Mouse (Mus musculus) granulocyte monocyte progenitor cell, adult 5-6 weeks (primary cell): ENCODE data around the gene Chst12. TPM values are rescaled to one million over a fixed set of nuclear protein-coding genes. Genes with fewer than 3 reads are reported as not detected.

Source experiments
- ATAC-seq: replicated peaks from 2 replicates; pipeline ENCODE4 v1.8.0; 2016; ENCODE audit warnings: mild to moderate bottlenecking, moderate TSS enrichment, inconsistent platforms; ENCODE audit not compliant: poor library complexity, severe bottlenecking
- total RNA-seq, 2 experiments: library from RNA; stranded (forward) in 1 of 2; stranded (reverse) in 1 of 2; fragments of 200-712, 200-1000 nt in 1 of 2; fragments of >200 nt in 1 of 2; fragmentation: Nextera tagmentation in 1 of 2; gene quantifications; 2 replicates each; pipeline ENCODE4 v1.2.3; 2014 to 2017

The Chst12 gene
- total RNA-seq, 2 experiments from 2014 or later = 30.2 to 79.1 TPM

DNA sequence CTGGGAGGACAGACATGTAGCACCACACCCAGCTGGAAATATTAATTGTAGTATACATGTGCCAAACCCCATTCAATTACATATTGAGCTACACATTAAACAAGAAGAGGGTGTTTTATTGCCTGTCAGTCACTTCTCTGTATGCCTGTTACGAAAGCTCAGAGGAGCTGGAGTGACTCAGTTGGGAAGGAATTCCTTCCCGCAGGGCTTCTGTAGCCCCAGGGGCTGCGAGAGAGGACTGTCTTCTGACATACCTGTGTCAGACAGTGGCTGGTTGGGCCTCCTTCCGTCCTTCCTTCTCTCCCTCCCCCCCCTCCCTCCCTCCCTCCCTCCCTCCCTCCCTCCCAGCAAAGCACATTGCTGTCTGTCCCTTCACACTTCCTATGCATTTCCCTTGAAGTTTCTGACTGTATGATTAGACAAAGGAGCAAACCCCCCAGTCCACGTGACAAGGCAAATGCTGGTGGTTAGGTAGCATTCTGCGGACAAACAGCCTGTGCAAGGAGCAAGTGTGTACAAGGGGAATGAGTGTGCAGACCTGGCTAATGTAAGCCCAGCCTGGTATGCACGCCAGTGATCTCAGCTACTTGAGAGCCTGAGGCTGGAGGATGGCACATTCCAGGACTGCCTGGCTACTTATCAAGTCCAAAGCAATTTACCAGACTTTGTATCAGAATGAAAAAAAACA, 9.6 kb downstream of the Chst12 start:
- ATAC-seq = no peak

DNA sequence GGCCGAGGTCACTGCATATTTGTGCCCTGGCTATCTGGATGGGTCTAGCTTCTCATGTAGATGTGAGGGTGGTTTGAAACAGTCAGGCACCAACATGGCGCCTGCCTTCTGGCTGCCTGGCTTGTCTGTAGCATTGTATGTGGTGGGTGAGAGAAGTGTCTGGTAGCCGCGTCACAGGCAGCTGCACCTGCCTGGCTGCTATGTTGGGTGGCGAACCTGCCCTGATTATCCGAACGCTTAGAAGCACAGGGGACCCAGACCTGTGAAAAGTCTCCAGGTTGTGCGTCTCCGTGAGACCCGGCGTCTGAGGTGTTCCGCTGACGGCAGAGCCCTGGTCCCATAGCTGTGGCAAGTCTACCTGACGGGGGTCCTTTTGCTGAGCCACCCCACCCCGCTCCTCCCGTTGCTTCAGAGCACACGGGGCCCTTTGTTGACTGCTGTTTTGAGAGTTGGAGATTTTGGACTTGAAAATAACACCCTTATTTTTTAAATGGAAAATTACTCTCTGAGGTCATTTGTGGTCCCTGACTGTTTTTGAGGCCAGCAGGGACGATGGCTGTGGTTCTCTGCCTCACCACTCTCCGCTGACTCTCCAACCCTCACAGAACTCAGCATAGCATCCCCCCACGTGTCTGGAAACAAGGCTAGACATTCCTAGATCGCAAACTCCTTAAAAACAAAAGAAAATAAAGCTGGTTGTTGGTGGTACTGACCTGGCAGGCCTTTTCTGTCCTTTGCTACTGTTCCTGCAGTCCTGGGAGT, 12.0 kb downstream of the Chst12 start:
- ATAC-seq = no peak

DNA sequence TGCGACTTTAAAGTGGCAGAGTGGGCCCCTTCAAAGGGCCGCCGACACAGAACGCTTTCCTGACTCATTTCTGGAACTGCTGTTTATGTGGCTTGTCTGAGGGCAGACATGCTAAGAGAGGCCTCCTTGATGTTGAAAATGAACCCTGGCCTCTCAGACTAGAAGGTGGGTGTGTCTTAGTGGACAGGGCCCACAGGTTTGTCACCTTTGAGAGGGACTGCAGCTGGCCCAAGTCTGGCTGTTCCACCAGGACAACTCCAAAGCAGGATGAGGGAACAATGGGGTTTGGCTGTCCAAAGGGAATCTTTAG, 12.5 kb downstream of the Chst12 start:
- ATAC-seq = no peak

DNA sequence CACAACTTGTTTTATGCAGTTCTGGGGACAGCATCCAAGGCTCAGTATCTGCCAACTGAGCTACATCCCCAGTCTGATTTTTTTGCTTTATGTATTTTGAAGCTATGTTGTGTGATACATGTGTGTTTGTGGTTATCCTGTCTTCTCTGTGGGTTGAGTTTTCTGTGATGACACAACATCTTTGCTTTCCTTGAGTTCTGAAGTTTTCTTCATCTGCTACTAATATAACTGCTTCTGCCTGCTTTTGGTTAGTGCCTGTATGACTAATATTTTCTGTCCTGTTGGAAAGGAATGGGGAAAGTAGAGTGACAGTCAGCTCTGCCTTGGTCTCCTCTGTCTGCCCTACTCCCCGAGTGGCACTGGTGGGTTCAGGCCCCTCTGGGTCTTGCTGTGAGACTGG, 15.8 kb downstream of the Chst12 start:
- ATAC-seq = no peak

DNA sequence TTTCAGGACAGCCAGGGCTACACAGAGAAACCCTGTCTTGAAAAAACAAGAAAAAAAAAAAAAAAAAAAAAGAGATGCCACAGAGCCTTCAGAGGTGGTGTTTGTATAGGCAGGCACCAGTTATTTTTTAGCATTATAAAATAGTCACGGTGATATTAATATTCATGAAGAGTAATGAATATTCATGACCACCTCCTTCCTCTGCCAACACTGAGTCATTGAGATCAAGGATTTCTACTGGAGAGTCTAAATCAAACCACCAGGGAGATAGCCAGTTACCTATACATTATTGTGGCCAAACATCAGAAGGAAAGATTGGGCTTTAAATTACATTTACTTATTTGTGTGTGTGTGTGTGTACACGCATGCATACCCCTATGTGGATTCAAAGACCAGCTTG, 21.4 kb downstream of the Chst12 start:
- no peak for ATAC-seq

DNA sequence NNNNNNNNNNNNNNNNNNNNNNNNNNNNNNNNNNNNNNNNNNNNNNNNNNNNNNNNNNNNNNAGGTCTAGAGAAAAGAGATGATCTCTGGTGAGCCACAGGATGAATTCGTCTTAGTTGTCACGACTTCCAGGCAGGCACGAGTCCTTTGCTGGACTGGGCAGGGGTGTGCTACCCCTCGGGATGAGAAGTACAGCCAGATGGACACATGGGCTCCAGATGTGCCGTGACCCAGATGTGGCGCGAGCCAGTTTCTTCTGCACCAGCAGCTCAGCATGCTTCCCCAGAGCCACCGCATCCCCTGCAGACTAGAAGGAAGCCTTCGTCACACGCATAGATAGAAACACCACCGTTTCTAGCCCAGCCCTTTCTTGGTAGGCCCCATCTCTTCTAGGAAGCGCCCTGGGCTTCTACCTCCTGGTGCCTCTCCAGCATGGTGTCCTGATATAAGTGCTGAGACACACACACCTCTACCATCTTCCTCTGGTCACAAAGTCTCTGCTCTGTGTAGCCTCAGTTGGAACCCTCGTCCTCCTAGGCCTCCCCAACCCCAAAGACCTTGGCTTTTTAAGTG, 32.8 kb downstream of the Chst12 start:
- no peak for ATAC-seq

DNA sequence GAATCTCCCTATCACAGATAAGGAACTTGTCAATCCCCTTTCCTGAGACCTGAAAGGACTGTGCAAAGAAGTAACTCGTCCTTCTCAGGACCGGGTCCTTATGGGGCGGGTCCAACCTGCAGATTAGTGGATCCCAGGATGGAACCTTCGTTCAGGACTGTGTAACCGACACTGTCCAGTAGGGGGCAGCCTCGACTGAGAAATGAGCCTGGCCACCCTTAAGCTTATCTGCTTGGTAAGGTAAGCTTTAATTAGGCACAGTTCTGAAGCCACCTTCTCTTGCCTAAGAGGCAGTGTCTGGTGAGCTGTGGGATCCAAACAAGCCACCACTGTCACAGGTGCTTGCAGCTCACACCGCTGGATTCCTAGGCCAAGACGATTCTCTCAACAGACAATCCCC, 34.8 kb downstream of the Chst12 start:
- ATAC-seq = peak; percentile 85

DNA sequence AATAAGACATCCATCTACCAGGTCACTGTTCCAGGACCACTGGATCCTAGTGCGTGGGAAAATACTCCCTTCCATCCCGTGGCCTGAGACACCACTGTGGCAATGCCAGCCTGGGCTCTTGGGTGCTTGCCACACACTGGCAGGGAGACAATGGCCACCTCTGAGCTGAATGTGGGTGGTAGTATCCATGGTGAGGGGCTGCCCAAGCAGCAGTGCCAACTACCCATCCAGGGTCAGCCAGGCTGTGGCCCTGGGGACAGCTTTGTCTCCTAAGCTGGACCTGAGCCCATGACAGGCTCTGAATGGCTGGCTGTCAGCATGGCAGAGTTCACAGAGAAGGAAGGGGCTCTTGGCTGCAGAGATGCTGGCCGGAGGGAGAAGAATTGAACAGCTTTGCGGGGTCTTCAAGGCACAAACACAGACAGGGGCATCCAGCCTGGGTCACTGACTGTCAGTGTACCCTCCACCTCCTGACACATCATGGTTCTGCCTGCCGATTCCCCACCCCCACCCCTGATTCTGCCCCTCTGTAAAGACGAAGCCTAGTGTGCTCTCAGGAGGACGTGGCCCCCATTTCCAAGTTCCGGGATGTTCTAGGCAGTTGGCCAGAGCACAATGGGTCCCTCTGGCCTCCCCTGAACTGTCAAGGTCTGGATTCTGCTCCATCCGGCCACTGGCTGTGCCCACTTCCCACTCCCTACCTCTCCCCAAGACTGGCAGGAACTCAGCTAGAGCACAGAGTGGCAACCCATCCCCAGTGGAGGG, 37.6 kb downstream of the Chst12 start:
- no peak for ATAC-seq

DNA sequence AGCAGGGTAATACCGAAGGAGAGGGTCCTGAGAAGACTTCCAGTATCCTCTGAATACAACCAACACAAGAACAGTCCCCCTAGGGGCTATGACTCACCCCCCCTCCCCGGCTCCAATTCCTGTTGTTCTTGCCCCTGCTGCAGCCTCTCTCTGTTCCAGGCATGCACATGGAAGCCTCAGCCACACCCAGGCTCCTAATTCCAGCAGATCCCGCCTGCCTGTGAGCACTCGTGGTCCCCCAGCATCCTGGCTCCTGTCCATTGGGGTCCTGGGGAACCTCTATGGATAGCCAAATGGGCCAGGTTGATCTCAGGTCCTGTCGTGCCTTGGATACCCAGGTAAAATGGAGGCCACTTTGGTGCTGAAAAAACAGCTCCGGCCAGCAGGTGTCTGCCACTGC, 40.3 kb downstream of the Chst12 start:
- ATAC-seq = no peak

DNA sequence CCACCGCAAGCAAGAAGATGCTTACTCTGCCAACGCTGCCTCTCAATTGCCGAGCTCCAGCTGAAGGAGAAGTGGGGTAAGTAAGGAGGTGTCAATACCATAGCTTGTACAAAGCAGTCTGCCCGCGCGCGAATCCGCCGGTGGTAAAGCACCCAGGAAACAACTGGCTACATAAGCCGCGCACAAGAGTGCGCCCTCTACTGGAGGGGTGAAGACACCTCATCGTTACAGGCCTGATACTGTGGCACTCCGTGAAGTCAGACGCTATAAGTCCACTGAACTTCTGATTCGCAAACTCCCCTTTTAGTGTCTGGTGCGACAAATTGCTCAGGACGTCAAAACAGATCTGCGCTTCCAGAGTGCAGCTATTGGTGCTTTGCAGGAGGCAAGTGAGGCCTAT, 41.0 kb downstream of the Chst12 start:
- no peak for ATAC-seq

DNA sequence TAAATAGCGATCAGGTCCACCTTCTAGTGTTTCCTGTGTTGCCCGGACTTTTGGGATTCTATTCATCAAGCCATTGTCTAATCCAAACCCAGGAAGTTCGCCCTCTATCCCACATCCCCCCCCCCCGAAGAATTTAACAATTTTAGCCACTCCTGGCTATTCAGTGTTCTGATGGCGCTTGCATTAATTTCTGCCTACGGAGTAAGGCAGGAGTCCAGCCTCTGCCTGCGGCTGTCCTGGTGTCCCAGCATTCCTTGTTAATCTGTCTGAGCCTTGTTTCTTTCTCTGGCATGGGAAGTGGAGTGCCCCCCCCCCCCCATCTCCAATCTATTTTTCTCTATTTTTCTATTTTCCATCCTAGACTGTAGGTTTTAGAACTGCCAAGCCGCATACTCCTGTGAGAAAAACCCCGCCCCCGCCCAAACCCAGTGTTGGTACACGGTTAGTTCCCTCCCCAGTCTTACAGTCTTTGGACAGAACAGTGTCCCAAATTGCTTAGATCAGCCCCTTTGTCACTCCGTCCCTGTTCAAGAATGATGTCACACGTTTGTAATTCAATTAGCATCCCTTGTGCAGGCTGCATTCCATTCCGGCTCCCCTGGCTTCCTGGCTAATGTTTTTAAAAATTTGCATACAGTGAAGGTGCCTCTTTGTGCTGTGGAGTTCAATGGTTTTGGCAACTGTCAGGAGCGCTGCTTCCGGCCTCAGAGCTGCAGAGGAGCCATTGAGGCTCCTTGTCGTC, 44.1 kb downstream of the Chst12 start:
- ATAC-seq = no peak

DNA sequence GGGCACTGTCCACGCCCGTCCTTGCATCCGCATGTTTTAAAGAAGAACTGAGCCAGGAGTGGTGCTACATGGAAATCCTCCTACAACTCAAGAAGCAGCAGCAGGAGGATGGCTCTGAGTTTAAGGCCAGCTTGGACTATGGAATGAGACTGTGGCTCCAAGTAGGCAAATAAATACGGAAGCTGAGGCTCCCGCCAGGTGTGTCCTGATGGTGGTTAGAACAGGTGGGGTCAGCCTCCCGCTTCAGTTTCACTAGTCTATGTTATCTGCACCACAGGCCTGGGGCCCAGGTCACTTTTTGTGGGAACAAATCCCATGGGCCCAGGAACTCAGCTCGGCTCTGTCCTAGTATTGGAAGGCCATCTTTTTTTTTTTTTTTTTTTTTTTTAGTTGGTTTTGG, 48.4 kb downstream of the Chst12 start:
- ATAC-seq = no peak

DNA sequence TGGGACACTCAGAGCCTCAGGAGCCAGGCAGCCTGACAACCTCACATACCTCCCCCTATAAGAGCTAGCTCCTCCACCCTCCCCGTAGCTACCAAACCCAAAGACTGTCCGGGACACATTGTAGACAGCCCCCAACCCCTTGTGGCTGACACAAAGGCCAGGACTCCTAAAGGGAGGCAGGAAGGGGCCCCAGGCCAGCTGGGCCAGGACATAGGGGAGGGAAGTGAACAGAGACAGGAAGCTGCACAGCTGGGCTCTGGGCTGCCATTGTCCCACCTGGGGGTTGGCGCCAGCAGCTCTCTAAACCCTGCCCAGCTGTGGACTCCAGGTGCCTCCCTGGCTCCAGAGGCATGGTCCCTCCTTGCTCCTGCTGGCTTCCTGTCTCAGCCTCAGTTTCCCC, 51.5 kb downstream of the Chst12 start:
- ATAC-seq = no peak

DNA sequence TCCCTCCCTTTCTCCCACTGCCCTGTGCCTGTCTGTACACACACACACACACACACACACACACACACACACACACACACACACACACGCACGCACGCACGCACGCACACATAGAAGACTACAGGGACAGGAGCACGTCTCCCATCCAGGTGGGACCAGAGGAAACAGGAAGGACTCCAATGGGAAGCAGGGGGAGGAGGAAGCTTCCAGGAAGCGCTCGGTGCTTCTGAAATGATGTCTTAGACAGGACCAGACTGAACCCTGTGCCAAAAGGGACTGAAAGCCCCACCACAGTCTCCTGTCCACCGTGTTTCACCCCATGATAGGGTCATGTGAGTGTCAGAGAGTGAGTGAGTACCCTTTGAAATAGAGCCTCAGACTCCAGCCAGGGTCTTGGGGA, 57.3 kb downstream of the Chst12 start:
- ATAC-seq = no peak

DNA sequence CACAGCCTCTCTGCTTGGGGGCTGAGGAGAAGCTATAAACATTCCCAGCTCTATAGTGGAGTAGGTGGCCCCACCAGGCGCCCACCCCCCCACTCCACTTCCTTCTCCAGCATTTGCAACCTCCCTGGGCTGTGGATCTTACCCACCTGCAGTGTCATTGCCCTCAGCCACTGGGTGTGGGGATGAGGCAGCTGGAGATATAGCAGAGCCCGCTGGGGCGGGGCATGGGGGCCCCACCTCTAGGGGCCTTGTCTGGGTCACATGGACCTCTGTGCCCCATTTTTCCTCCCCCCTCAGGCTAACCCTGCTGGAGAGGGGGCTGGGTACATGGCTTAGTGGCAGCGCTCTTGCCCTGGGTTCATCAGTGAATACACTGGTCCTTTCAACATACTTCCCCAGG, 59.5 kb downstream of the Chst12 start, which contains the start of gene Grifin:
TSS of gene Grifin (minus strand) at position 176 of the 400 bp plus-strand sequence.
- ATAC-seq = no peak

DNA sequence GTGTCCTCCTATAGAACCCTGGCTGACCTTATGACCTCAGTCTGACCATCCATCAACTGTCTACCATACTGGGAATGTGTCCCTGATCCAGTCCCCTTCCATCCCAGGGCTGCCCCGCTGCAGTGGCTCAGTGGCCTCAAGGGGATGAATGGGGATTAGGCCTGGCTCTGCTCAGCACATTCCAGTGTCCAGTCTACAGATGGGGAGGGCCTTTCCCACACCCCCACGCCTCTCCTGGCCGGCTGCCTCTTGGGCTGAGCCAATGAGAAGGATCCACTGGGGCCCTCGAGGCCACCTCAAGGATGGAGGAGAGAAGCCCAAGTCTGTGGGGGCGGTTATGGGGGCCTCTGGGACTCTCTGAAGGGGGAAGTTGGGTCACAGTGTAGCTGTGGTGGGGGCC, 60.1 kb downstream of the Chst12 start:
- no peak for ATAC-seq

DNA sequence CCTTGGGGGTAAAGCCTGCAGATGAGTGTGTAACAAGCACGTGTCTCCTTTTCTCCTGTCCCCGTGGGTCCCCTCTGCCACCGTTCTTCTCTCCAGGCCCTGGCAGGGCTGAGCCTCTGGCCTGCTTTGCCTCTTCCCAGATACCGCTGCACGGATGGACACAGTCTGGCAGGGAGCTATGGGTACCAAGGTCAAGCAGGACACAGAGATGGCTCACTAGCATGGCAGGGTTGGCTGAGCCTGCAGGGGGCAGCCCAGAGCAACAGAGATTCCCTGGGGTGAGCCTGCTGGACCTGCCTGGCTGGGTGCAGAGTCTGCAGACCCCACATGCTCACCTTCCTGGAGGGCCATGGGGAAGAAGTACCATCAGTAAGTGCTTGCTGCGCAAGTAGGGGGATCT, 60.5 kb downstream of the Chst12 start:
- peak; percentile 47 for ATAC-seq

DNA sequence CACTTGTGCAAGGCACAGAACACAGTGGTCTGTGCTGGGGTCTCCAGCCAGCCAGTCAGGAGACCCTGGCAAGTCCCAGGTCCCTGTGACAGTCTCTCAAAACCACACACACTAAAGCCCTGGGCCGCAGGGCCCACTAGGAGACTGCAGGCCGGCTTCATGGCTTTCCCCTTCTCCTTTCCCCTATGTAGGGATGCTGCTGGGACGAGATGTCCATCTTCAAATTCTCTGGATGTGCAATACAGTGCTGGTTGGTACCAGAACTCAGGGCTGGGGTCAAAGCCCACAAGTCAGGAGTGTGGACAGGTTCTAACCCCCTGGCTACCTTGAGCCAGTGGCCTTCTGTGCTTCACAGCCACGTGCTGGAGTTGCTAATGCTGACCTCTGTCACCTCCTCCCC, 60.9 kb downstream of the Chst12 start:
- ATAC-seq = no peak

DNA sequence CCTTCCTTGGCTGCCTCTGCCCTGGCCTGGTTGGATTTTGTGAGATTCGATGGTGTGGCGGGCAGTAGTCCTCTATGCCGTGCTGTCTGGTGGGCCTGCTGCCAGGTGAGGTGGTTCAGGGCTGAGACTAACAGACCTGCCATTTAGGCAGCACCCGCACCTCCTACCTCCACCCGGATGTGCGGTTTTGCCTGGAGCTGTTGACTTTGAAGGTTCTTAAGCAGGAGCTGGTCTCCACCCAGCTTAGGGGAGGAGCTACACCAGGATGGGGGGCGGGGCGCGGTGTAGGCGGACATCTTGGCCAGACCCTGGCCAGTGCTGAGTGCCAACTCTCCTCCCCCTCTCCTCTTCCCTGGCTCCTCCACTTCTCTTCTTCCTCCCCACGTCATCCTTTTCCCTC, 62.0 kb downstream of the Chst12 start:
- ATAC-seq = peak; percentile 74

DNA sequence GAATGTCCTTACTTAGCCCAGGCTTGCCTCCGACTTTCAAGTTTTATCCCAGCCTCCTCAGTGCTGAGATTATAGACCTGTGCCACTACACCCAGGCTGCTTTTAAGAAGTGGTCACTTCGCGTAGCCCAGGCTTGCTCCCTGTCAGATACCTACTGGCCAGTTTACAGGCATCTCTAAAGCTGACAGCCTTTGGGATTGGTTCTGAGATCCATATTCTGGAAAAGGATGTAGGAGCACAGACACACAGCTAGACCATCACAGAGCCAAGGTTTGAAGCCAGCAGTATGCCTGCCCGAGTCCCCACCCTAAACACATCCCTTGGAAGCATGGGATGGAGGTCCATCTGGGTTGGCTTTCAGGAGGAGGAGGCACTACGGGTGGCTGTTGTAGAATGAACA, 62.4 kb downstream of the Chst12 start:
- ATAC-seq = no peak
